Mouse (Mus musculus): ENCODE measurements around the gene Thrap3. TPM values are rescaled to one million over a fixed set of nuclear protein-coding genes. Genes with fewer than 3 reads are reported as not detected.

Thrap3 gene
- total RNA-seq, 1 experiment from 2014 or later: 401 TPM

- ATAC-seq (ENCODE audit: extremely low read depth, insufficient number of reproducible peaks, low FRiP score, poor library complexity, severe bottlenecking): no peak
Measured at GRCm38 (mm10) chr4:126150297-126150948, 52.1 kb downstream of the Thrap3 start.

GRCm38 (mm10) chr4:126149798-126150197 lies 52.8 kb downstream of the Thrap3 start:
- ATAC-seq (ENCODE audit: extremely low read depth, insufficient number of reproducible peaks, low FRiP score, poor library complexity, severe bottlenecking): no peak

- no peak for ATAC-seq (ENCODE audit: extremely low read depth, insufficient number of reproducible peaks, low FRiP score, poor library complexity, severe bottlenecking)
Measured at GRCm38 (mm10) chr4:126149041-126149676, 53.4 kb downstream of the Thrap3 start.

GRCm38 (mm10) chr4:126148161-126148961 lies 54.2 kb downstream of the Thrap3 start:
- peak; percentile 30; the same call in 1 of the 2 replicates for ATAC-seq (ENCODE audit: extremely low read depth, insufficient number of reproducible peaks, low FRiP score, poor library complexity, severe bottlenecking)

- ATAC-seq (ENCODE audit: extremely low read depth, insufficient number of reproducible peaks, low FRiP score, poor library complexity, severe bottlenecking): no peak
Measured at GRCm38 (mm10) chr4:126147533-126148160, 54.9 kb downstream of the Thrap3 start, which contains the start of gene Eva1b. Gene Eva1b, plus strand, starts transcription at chr4:126147744.

GRCm38 (mm10) chr4:126146974-126147532 lies 55.5 kb downstream of the Thrap3 start:
- no peak for ATAC-seq (ENCODE audit: extremely low read depth, insufficient number of reproducible peaks, low FRiP score, poor library complexity, severe bottlenecking)

- ATAC-seq (ENCODE audit: extremely low read depth, insufficient number of reproducible peaks, low FRiP score, poor library complexity, severe bottlenecking): no peak
Measured at GRCm38 (mm10) chr4:126145396-126145795, 57.2 kb downstream of the Thrap3 start.

- ATAC-seq (ENCODE audit: extremely low read depth, insufficient number of reproducible peaks, low FRiP score, poor library complexity, severe bottlenecking): no peak
Measured at GRCm38 (mm10) chr4:126141021-126141420, 61.5 kb downstream of the Thrap3 start.

- no peak for ATAC-seq (ENCODE audit: extremely low read depth, insufficient number of reproducible peaks, low FRiP score, poor library complexity, severe bottlenecking)
Measured at GRCm38 (mm10) chr4:126137773-126138172, 64.8 kb downstream of the Thrap3 start.

- ATAC-seq (ENCODE audit: extremely low read depth, insufficient number of reproducible peaks, low FRiP score, poor library complexity, severe bottlenecking): no peak
Measured at GRCm38 (mm10) chr4:126134639-126135038, 67.9 kb downstream of the Thrap3 start.

- ATAC-seq (ENCODE audit: extremely low read depth, insufficient number of reproducible peaks, low FRiP score, poor library complexity, severe bottlenecking): no peak
Measured at GRCm38 (mm10) chr4:126134236-126134635, 68.3 kb downstream of the Thrap3 start.

- no peak for ATAC-seq (ENCODE audit: extremely low read depth, insufficient number of reproducible peaks, low FRiP score, poor library complexity, severe bottlenecking)
Measured at GRCm38 (mm10) chr4:126132636-126133264, 69.8 kb downstream of the Thrap3 start.

GRCm38 (mm10) chr4:126131290-126132121 lies 71.1 kb downstream of the Thrap3 start:
- ATAC-seq (ENCODE audit: extremely low read depth, insufficient number of reproducible peaks, low FRiP score, poor library complexity, severe bottlenecking): peak; percentile 74

- no peak for ATAC-seq (ENCODE audit: extremely low read depth, insufficient number of reproducible peaks, low FRiP score, poor library complexity, severe bottlenecking)
Measured at GRCm38 (mm10) chr4:126130502-126130901, 72.1 kb downstream of the Thrap3 start.

- no peak for ATAC-seq (ENCODE audit: extremely low read depth, insufficient number of reproducible peaks, low FRiP score, poor library complexity, severe bottlenecking)
Measured at GRCm38 (mm10) chr4:126123309-126124040, 79.1 kb downstream of the Thrap3 start.

GRCm38 (mm10) chr4:126120506-126120905 lies 82.1 kb downstream of the Thrap3 start:
- ATAC-seq (ENCODE audit: extremely low read depth, insufficient number of reproducible peaks, low FRiP score, poor library complexity, severe bottlenecking): no peak

GRCm38 (mm10) chr4:126120052-126120451 lies 82.5 kb downstream of the Thrap3 start:
- ATAC-seq (ENCODE audit: extremely low read depth, insufficient number of reproducible peaks, low FRiP score, poor library complexity, severe bottlenecking): no peak

Measured in neutrophil, adult 5-6 weeks (primary cell).